Comparison of ENCODE assay signal across 15 mouse cellular contexts in the genomic region with DNA sequence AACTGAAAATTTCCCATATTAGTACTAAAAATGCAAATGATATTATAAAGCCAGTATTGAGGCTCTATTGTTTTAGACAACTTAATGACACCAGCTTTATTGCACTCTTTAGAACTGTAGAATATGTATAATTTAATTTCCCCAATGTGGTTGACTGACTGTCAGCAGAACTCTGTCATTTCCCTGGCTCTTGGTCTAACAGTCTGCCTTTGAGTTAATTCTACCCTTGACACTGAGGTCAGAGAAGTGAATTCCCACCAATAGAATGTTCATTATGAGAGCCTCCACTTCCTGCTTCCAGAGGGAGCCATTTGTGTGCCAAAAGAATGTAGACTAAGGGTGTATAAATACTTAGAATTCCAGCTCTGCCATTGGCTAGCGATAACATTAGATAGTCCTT.
"Had no signal": no experiment of that assay in that cellular context is flagged by ENCODE, and none has a peak within 500 bp of the region (broad histone marks: within the 10 kb centered on the region; RNA-seq: fewer than 3 reads in every experiment).

No protein-coding gene starts in this region.

- H3K4me1 ChIP-seq: kidney, embryonic 15.5 days; liver, embryonic 13.5 days; megakaryocyte, embryonic 14.5 days; midbrain, embryonic 13.5 days; stomach, embryonic 15.5 days had no signal

- H3K36me3 ChIP-seq: kidney, embryonic 15.5 days; limb, embryonic 12.5 days; liver, embryonic 13.5 days; stomach, embryonic 15.5 days had no signal

- H3K9me3 ChIP-seq: kidney, embryonic 15.5 days; limb, embryonic 12.5 days; liver, embryonic 13.5 days; megakaryocyte, embryonic 14.5 days; midbrain, embryonic 13.5 days; stomach, embryonic 15.5 days had no signal

- H3K4me2 ChIP-seq: kidney, embryonic 15.5 days; limb, embryonic 12.5 days; liver, embryonic 13.5 days; midbrain, embryonic 13.5 days; stomach, embryonic 15.5 days had no signal

- H3K9ac ChIP-seq: kidney, embryonic 15.5 days; limb, embryonic 12.5 days; liver, embryonic 13.5 days; liver, postnatal 0 days; midbrain, embryonic 13.5 days; stomach, embryonic 15.5 days had no signal

- H3K27me3 ChIP-seq: kidney, embryonic 15.5 days; limb, embryonic 12.5 days; liver, embryonic 13.5 days; megakaryocyte, embryonic 14.5 days; midbrain, embryonic 13.5 days; stomach, embryonic 15.5 days had no signal

- ATAC-seq: intestine, embryonic 16.5 days; liver, postnatal 0 days; midbrain, embryonic 13.5 days had no signal

- H3K27ac ChIP-seq: kidney, embryonic 15.5 days; limb, embryonic 12.5 days; liver, embryonic 13.5 days; macrophage; midbrain, embryonic 13.5 days; stomach, embryonic 15.5 days had no signal

- H3K4me3 ChIP-seq: kidney, embryonic 15.5 days; limb, embryonic 12.5 days; liver, embryonic 13.5 days; megakaryocyte, embryonic 14.5 days; midbrain, embryonic 13.5 days; stomach, embryonic 15.5 days had no signal

- DNase-seq: kidney, adult 2 months; kidney, postnatal 25 days; liver; liver, embryonic 13.5 days; liver, postnatal 0 days; lung, postnatal 10 days; retina, postnatal 1 day; thymus, postnatal 36 days had no signal
